Mouse (Mus musculus) kidney, embryonic 15.5 days (tissue): ENCODE data around the gene Adcy5. TPM values are rescaled to one million over a fixed set of nuclear protein-coding genes. Genes with fewer than 3 reads are reported as not detected.

Experiments
- ATAC-seq: fragments of 200-750 bp; cut with Nextera tagmentation; replicated peaks from 2 replicates; pipeline ENCODE4 v1.8.0; 2017; ENCODE audit warnings: moderate TSS enrichment; ENCODE audit not compliant: low FRiP score
- H3K27ac ChIP-seq: fragments of 300-500 bp; sonication (generic); 2 replicates; pipeline ENCODE4 v1.5.1; 2015; ENCODE audit warnings: mild to moderate bottlenecking, inconsistent platforms
- H3K27me3 ChIP-seq: fragments of 300-500 bp; sonication (generic); 2 replicates; pipeline ENCODE4 v1.6.1; 2015; ENCODE audit warnings: inconsistent platforms
- H3K36me3 ChIP-seq: fragments of 300-500 bp; sonication (generic); 2 replicates; pipeline ENCODE4 v1.6.1; 2015; ENCODE audit warnings: inconsistent platforms
- H3K4me1 ChIP-seq: fragments of 300-500 bp; sonication (generic); 2 replicates; pipeline ENCODE4 v1.6.1; 2015; ENCODE audit warnings: inconsistent platforms
- H3K4me2 ChIP-seq: fragments of 300-500 bp; sonication (generic); 2 replicates; pipeline ENCODE4 v1.6.1; 2015; ENCODE audit warnings: moderate library complexity, mild to moderate bottlenecking, inconsistent platforms
- H3K4me3 ChIP-seq: fragments of 300-500 bp; sonication (generic); replicated peaks from 2 replicates; pipeline ENCODE4 v1.5.1; 2015; ENCODE audit warnings: mild to moderate bottlenecking, inconsistent platforms
- H3K9ac ChIP-seq: fragments of 300-500 bp; sonication (generic); 2 replicates; pipeline ENCODE4 v1.6.1; 2015; ENCODE audit warnings: mild to moderate bottlenecking, inconsistent platforms
- H3K9me3 ChIP-seq: fragments of 300-500 bp; sonication (generic); replicated peaks from 2 replicates; pipeline ENCODE4 v1.6.1; 2016; ENCODE audit warnings: inconsistent platforms
- WGBS: fragments of 180-500 bp; shearing (Covaris S2); methylation state at CpG from one replicate; pipeline ENCODE4 v1.1.7; 2015; ENCODE audit warnings: mixed read lengths; 5-methylcytosine and 5-hydroxymethylcytosine counted together
- polyA plus RNA-seq: library from polyadenylated mRNA; unstranded; fragments of >200 nt; fragmentation: Nextera tagmentation; extraction: Ambion mirVana; gene quantifications from 2 replicates; pipeline ENCODE4 v1.2.1, GENCODE M21; 2015

The Adcy5 gene
- polyA plus RNA-seq, 1 experiment from 2014 or later = 0.87 TPM

DNA sequence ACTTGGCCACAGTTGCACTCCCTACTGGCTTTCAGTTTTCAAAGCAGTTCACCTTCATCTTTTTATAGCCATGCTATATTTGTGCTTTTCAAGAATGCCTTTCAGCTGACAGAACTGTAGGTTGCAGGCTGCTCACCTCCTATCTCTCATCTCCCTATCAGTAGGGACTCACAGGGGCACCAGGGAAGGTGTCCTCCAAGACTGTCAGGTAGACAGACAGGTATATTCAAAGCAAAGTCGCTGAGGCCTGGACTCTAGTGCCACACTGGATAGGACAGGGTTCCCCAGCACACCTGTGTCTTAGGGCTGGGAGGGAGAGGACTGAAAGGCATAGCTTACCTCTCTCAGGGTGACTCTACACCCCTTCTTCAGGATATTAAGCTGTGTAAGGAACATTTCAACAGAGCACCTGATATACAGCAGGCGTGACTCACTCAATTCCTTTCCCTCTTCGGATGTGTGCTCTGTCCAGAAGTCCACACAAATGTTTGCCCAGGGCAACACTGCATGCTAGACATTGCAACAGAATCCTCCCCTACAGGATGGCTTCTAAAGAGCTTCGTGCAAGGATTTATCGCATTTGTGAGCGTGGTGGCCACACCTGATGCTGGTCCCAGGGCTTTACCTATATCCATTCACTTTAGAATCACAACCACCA, 153.9 kb downstream of the Adcy5 start:
- ATAC-seq = no peak
- no peaks in the 10 kb centered on the region for H3K27me3 ChIP-seq
- no peaks in the 10 kb centered on the region for H3K9me3 ChIP-seq
- H3K4me2 ChIP-seq = no peak overlapping the region
- no peak overlapping the region for H3K27ac ChIP-seq
- peaks cover 13% of the 10 kb centered on the region for H3K36me3 ChIP-seq
- WGBS = 87% methylated on average over 6 of the region's 6 CpGs
- H3K4me1 ChIP-seq = no peaks in the 10 kb centered on the region
- H3K9ac ChIP-seq = no peak overlapping the region
- H3K4me3 ChIP-seq = no peak overlapping the region

DNA sequence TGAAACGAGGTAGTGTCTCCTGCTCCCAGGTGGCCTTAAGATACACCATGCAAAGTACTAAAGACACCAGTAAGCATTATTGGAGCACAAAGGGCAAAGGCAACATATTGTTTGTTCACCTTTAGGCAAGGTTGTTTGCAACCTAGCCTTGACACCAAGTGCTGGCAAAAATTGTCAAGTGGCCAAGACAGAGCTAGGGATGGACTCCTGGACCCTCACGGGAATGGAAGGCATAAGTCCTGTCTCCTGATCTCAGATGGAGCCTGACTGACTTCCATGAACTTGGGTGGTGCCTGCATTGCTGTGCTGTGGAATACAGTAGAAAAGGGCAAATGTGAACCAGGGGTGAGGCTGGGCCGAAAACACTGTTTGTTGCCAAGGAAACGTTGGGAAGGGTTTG, 155.0 kb downstream of the Adcy5 start:
- Histone ChIP-seq H3K27me3 (no peaks in the 10 kb centered on the region), H3K9me3 (no peaks in the 10 kb centered on the region), H3K9ac (no peak overlapping the region), H3K4me3 (no peak overlapping the region), H3K4me2 (no peak overlapping the region), H3K4me1 (no peaks in the 10 kb centered on the region), H3K36me3 (peaks cover 18% of the 10 kb centered on the region), H3K27ac (no peak overlapping the region)
- ATAC-seq = no peak
- 88% methylated on average over 4 of the region's 4 CpGs for WGBS

DNA sequence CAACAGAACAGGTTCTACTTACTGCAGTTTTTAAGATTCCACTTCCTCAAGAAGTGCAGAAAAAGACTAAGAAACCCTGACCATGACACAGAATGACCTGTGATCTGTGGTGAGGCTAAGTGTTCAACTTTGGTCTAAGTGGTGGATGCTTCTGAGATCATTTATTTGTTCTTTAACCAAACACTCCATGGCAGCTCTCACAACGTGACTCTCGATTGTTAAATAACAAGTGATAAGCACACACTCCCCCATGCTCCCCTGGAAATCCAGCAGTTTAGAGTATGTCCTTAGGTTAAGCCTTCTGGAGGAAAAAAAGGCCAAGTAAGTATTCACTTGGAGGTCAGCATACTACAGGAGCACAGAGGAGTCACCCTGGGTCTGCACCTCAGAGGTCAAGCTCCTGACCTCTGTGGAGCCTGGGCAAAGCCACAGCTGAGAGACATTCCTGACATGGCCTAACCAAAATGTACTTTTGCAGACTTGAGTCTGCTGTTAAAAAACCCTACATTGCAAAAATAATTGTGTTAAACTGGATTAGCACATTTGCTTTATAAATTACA, 156.0 kb downstream of the Adcy5 start:
- H3K27me3 ChIP-seq = no peaks in the 10 kb centered on the region
- H3K36me3 ChIP-seq = peaks cover 18% of the 10 kb centered on the region
- no peaks in the 10 kb centered on the region for H3K4me1 ChIP-seq
- H3K27ac ChIP-seq = no peak overlapping the region
- no peak overlapping the region for H3K4me3 ChIP-seq
- no peak overlapping the region for H3K9ac ChIP-seq
- 38% methylated on average over 2 of the region's 2 CpGs for WGBS
- H3K9me3 ChIP-seq = no peaks in the 10 kb centered on the region
- no peak for ATAC-seq
- no peak overlapping the region for H3K4me2 ChIP-seq

DNA sequence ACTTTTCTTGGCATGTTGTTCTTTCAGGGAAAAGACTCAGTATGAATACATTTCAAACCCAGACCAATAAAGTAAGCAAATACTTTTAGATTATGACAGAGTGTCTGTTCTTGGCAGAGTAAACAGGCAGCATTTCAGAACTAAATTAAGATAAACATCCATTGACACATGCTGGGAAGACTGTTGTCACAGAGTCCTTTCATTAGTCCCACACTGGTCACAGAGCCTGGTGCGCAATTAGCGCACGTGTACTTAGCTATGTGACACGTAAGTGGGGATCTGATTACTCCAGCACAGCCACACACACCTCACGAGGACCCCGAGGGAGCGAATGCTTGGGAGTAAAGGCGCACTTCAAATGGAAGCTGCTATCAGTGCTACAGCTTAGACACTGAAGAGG, 156.9 kb downstream of the Adcy5 start:
- Histone ChIP-seq H3K4me2 (no peak overlapping the region), H3K4me1 (no peaks in the 10 kb centered on the region), H3K27ac (no peak overlapping the region), H3K27me3 (no peaks in the 10 kb centered on the region), H3K9ac (no peak overlapping the region), H3K4me3 (no peak overlapping the region), H3K9me3 (no peaks in the 10 kb centered on the region), H3K36me3 (peaks cover 21% of the 10 kb centered on the region)
- ATAC-seq = no peak
- WGBS = 58% methylated on average over 8 of the region's 8 CpGs

DNA sequence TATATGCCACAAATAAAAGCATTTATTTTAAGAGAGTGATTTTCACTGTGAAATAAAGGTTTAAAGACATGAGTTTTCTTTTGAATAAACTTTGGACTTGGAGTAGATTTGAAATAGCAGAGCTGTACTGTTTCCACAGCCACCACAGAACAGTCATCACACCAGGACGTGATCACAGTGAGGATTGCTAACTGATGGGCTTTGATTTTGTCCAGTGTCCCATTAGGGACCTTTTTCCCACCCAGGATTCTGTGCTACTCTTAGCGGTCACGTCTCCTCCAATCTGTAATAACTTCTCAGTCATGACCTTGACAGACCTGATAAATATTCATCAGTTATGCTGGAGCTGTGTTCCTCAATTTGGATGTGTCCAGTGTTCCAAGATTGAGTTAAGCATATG, 160.8 kb downstream of the Adcy5 start:
- H3K27me3 ChIP-seq = no peaks in the 10 kb centered on the region
- no peak for ATAC-seq
- 75% methylated on average over 3 of the region's 3 CpGs for WGBS

DNA sequence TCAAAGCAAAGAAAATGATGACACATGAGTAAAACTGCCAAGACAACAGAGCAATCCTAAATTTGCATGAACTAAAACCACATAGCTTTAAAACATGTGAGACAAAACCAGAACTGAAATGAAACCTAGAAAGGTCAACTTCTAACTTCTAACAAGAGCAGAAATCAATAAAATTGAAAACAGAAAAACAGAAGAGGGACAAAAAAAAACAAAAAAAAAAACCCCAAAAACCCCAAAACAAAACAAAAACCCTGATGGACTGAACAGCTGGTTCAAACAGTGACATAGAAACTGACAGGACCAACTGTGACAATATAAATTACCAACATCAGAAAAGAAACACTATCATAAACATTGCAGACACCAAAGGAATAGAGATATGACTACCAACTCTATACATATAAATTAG, 162.2 kb downstream of the Adcy5 start:
- no peak overlapping the region for H3K4me3 ChIP-seq
- no peak overlapping the region for H3K4me2 ChIP-seq
- H3K27me3 ChIP-seq = no peaks in the 10 kb centered on the region
- H3K9ac ChIP-seq = no peak overlapping the region
- ATAC-seq = no peak
- H3K4me1 ChIP-seq = no peaks in the 10 kb centered on the region
- no peaks in the 10 kb centered on the region for H3K9me3 ChIP-seq
- no peak overlapping the region for H3K27ac ChIP-seq
- H3K36me3 ChIP-seq = peaks cover 24% of the 10 kb centered on the region

More for the DNA sequence above, 160.8 kb downstream of the Adcy5 start:
- Histone ChIP-seq H3K4me2 (no peak overlapping the region), H3K36me3 (peaks cover 24% of the 10 kb centered on the region), H3K9ac (no peak overlapping the region), H3K4me3 (no peak overlapping the region), H3K4me1 (no peaks in the 10 kb centered on the region), H3K27ac (no peak overlapping the region), H3K9me3 (no peaks in the 10 kb centered on the region)

DNA sequence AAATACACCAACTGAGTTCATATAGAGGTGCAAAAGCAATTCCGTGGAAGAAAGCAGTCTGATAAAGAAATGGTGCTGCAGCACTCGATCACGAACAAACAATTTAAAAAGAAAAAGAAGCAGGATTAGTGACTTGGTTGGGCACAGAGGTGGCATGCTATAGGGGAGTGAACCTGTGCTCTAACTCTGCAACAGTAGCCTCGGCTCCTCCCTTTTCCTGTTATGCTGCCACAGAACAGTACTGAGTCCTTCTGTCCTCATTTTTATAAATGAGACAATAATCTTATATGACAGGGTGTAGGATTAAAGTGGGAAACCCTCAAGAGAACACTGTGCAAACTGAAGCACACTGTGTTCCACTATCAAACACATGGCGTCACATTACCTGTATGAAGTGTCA, 162.8 kb downstream of the Adcy5 start:
- Histone ChIP-seq H3K36me3 (peaks cover 20% of the 10 kb centered on the region), H3K4me2 (no peak overlapping the region), H3K27ac (no peak overlapping the region), H3K9me3 (no peaks in the 10 kb centered on the region), H3K9ac (no peak overlapping the region), H3K4me1 (no peaks in the 10 kb centered on the region), H3K4me3 (no peak overlapping the region), H3K27me3 (no peaks in the 10 kb centered on the region)
- no peak for ATAC-seq
- 88% methylated on average over 5 of the region's 5 CpGs for WGBS

DNA sequence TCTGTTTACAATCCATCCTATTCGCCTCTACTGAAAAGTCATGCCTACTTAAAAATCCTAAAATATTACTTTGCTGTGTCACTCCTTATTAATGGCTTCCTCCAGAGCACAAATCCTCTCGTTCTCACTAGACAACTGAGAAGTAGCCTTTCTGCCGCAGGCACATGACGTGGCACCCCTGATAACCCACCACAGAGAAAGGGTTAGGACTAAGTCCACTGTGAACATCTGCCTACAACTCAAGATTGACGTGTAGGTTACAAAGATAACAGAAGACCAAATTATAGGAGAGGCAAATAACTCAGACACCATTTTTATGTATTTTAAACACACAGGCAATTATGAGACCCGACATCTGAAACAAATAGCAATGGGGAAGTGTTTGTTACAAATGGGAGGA, 163.7 kb downstream of the Adcy5 start:
- no peak overlapping the region for H3K4me2 ChIP-seq
- WGBS = 61% methylated on average over 6 of the region's 6 CpGs
- H3K9me3 ChIP-seq = no peaks in the 10 kb centered on the region
- H3K9ac ChIP-seq = no peak overlapping the region
- no peak overlapping the region for H3K27ac ChIP-seq
- no peaks in the 10 kb centered on the region for H3K4me1 ChIP-seq
- H3K4me3 ChIP-seq = no peak overlapping the region
- no peaks in the 10 kb centered on the region for H3K27me3 ChIP-seq
- peaks cover 13% of the 10 kb centered on the region for H3K36me3 ChIP-seq
- ATAC-seq = no peak

DNA sequence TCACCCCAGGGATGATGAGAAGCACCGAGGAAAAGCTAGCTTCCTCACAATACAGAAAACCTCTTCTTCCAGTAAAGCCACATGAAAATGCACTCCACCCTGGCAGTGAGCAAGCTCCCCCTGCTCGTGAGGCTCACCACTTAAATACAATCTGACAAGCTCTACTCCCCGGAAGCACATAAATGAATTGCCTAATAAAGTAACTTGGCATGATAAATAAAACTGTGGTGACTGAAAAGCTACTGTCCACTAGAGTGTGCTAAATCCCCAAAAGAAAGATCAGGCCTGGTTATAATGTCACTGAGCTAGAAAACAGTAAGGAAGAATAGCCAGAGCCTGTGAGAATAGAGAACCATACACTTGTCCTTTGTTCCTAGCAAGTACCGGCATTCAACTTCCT, 164.7 kb downstream of the Adcy5 start:
- no peak for ATAC-seq
- no peak overlapping the region for H3K27ac ChIP-seq
- 21% methylated on average over 4 of the region's 4 CpGs for WGBS

DNA sequence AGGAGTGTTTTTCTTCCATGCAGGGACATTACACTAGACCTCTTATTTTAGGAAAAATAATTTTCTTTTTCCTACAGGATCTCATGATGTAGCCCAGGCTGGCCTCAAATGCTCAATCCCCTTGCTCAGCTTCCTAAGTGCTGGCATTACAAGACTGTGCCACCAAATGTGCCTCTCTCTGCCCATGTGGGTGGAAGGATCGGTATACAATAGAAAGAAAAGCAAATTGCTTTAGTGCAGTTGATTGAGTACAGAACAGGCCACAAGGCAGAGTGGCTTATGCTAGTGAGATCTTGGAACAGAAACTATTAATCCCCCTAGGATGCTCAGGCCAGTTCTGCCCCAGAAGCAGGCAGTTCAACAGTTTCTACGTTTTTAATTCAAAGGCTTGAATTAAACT, 165.1 kb downstream of the Adcy5 start:
- Histone ChIP-seq H3K4me3 (no peak overlapping the region), H3K36me3 (peaks cover 7% of the 10 kb centered on the region; the same call in 1 of the 2 replicates), H3K4me2 (no peak overlapping the region), H3K27ac (no peak overlapping the region), H3K9me3 (no peaks in the 10 kb centered on the region), H3K4me1 (no peaks in the 10 kb centered on the region), H3K9ac (no peak overlapping the region), H3K27me3 (no peaks in the 10 kb centered on the region)
- no peak for ATAC-seq
- 89% methylated on average over 2 of the region's 2 CpGs for WGBS

More for the DNA sequence above, 164.7 kb downstream of the Adcy5 start:
- H3K36me3 ChIP-seq = peaks cover 7% of the 10 kb centered on the region; the same call in 1 of the 2 replicates
- no peak overlapping the region for H3K4me2 ChIP-seq
- H3K27me3 ChIP-seq = no peaks in the 10 kb centered on the region
- no peak overlapping the region for H3K4me3 ChIP-seq
- no peaks in the 10 kb centered on the region for H3K4me1 ChIP-seq
- no peaks in the 10 kb centered on the region for H3K9me3 ChIP-seq
- H3K9ac ChIP-seq = no peak overlapping the region

DNA sequence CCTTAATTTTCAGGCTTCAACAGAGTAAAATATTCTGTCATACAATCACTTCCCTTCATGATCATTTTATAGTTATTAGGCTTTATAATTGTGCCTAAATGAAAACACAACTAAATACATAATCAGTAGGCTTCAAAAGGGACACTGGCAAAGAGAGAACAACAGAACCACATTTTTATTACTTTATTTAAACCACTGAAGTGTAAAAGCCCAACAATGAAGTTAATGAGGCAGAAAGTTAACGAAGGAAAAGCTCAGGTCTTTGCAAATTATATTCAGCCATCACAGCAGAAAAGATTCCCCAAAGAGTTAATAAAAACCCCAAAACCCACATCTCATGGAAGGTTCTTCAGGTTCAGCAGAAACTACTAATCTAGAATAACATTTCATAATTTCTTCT, 175.8 kb downstream of the Adcy5 start:
- peaks cover 16% of the 10 kb centered on the region for H3K36me3 ChIP-seq
- H3K4me1 ChIP-seq = no peaks in the 10 kb centered on the region
- 31% methylated on average over 1 of the region's 1 CpGs for whole genome bisulfite sequencing
- H3K27me3 ChIP-seq = no peaks in the 10 kb centered on the region
- ATAC-seq = no peak
- H3K4me2 ChIP-seq = no peak overlapping the region
- no peak overlapping the region for H3K27ac ChIP-seq
- no peak overlapping the region for H3K4me3 ChIP-seq
- no peaks in the 10 kb centered on the region for H3K9me3 ChIP-seq
- no peak overlapping the region for H3K9ac ChIP-seq
